Mouse (Mus musculus) heart, adult 2 months (tissue): Measurements from ENCODE around the gene Tagln.

Source experiments
- CTCF ChIP-seq: fragments of 200-600 bp; IDR thresholded peaks from 2 replicates; pipeline ENCODE4 v1.8.1; 2022; ENCODE audit warnings: antibody characterized with exemption, mild to moderate bottlenecking, moderate library complexity
- EP300 ChIP-seq: fragments of 200-500 bp; IDR thresholded peaks from 2 replicates; pipeline ENCODE4 v1.6.1; 2011; ENCODE audit warnings: low read depth, low read length, control low read depth; ENCODE audit not compliant: insufficient read depth
- POLR2A ChIP-seq: fragments of 200-500 bp; IDR thresholded peaks from 2 replicates; pipeline ENCODE4 v1.6.1; 2011; ENCODE audit warnings: mild to moderate bottlenecking, low read depth, low read length, control low read depth; ENCODE audit not compliant: insufficient read depth

- TF ChIP-seq POLR2A: no peak
- no peak for TF ChIP-seq EP300
- TF ChIP-seq CTCF: no peak
These were observed 27.7 kb upstream of the Tagln start for GRCm38 (mm10) chr9:45963577-45963976.
